Mouse (Mus musculus): ENCODE data around the gene Kcnc2.
"Not testable (repeated sequence)": the region's sequence is repeated elsewhere in the genome, so short reads cannot be mapped to it uniquely, and the experiment has no call there.

Kcnc2 gene

DNA sequence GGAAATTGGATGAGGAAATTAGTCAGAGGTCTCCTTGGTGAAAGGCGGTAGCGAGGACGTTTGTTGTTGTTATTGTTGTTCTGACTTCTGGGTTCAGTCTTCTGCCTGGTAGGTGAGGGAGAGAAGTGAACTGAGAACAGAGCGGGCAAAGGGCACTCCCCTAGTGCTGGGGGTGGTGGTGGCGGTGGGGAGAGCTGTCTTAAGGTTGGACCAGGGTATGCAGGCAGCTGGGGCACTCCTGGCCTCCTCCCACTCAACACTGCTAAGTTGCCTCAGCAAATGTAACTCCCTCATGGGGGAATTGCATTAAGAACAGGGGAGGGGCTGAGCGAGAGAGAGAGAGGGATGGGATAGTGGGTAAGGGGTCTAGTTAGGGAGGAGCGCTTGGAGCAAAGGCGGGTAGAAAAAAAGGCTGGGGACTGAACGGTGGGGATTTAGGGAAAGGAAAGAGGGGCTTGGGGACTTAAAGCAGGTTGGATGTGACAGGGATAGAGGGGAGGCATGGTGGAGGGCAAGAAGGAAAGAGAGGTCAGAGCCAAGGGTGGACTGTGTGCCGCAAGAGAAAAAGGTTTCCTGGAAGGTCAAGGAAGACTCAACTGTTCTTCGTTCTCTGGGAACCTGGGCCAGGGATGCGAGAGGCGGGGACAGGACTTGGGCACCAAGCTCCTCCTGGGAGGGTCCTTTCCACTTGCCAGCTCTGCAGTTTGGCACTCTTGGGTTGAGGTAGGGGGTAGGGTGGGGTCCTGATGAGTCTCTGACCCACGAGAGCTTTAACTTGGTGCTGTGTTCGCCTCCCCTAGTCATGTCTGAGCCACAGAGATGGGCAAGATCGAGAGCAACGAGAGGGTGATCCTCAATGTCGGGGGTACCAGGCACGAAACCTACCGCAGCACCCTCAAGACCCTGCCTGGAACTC lies at the start of gene Kcnc2:
Gene Kcnc2 (plus strand): TSS at position 235 of the 916 bp plus-strand sequence.
- in situ Hi-C loops (cut with MboI, MseI), result no loop called here

- in situ Hi-C loops (cut with MboI, MseI), result loop anchor here in 1 of 2 experiments (10.0 kb wide), 1 partner anchor 92 kb away; no protein-coding TSS in a partner anchor
Measured at GRCm38 (mm10) chr10:112227073-112227472, 43.8 kb upstream of the Kcnc2 start.

DNA sequence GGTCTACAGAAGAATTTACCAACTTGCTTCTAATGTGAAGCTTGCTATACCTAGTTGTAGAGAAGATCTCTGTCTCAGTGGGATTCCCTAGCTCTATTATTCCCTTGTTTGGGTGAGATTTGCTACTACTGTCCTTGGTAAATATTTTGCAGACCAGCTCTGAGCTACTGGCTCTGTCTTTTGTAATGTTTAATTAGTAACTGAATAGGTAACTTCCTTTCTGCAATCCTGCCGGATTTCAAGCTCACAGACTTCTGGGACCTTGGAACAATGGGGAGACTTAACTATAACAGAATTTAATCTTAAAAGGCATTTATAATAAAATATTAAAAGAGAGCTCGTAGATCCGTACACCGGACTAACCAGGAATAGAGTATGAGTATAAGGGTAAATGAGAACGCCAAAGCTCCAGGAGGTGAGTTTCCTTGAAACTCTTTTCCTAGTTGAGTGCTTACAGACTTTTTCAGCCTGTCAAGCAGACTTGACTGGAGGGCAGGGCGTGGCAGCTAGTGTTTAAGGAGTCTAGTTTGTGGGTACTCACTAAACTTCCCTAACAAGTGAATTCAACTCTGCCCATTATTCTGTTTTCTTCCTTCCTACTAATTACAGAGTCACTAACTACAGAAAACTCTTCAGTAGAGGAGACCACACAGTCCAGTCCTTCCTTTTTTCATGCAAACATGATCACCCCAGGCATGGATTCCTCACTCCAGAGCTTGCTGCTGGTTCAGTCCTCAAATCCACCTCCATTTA lies 41.7 kb upstream of the Kcnc2 start:
- in situ Hi-C loops (cut with MboI, MseI), result loop anchor here in 1 of 2 experiments (10.0 kb wide), 1 partner anchor 94 kb away; no protein-coding TSS in a partner anchor

GRCm38 (mm10) chr10:112232733-112233132 lies 38.2 kb upstream of the Kcnc2 start:
- in situ Hi-C loops (cut with MboI, MseI), result not testable (repeated sequence)

DNA sequence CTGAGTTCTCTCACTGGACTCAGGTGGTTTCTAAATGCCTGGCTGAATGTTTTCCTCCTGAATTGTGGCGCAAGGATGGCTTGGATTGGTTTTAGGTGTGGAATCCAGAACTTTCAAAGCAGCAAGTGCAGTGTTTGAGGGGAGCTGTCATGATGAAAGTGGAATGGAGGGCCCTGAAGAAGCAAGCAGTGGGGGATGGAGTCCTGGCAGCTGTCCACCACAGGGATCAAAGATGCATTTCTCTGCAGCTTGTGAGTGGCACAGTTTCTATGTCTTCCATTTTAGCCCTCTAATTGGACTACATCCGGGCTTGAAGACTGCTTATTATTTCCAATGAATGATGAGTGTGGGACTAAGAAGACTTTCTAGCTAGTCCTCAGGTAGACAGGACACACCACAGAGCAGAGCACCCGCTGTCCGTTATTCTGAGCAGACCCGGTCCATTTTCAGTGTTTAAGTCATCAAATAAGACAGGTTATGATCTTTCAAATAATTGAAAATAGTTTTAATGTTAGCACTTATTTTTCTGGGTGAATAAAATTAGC lies 35.5 kb upstream of the Kcnc2 start:
- in situ Hi-C loops (cut with MboI, MseI), result not testable (repeated sequence)

GRCm38 (mm10) chr10:112248273-112248672 lies 22.6 kb upstream of the Kcnc2 start:
- in situ Hi-C loops (cut with MboI, MseI), result no loop called here

GRCm38 (mm10) chr10:112263467-112263866 lies 7.5 kb upstream of the Kcnc2 start:
- in situ Hi-C loops (cut with MboI, MseI), result no loop called here

DNA sequence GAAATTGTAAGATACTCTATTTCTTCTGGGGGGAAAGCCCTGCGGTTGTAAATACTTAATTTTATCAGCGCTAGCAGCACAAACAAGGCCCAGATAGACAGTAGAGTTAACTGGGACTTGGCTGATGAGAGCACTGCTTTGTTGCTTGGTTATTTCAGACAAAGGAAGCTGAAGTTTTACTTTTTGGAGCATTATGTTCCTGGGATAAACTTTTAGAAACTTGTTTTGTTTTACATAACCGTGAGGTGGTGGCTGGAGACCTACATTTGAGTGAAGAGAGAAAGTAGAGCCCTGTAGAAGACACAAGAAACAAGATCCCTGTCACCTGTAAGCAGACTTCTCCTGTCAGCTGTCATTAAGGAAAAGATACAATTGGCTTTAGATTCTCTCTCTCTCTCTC lies 1.4 kb upstream of the Kcnc2 start:
- in situ Hi-C loops (cut with MboI, MseI), result no loop called here

- in situ Hi-C loops (cut with MboI, MseI), result no loop called here
Measured at GRCm38 (mm10) chr10:112269939-112270781, 761 bp upstream of the Kcnc2 start.

GRCm38 (mm10) chr10:112271803-112272165 lies 863 bp downstream of the Kcnc2 start:
- in situ Hi-C loops (cut with MboI, MseI), result no loop called here

DNA sequence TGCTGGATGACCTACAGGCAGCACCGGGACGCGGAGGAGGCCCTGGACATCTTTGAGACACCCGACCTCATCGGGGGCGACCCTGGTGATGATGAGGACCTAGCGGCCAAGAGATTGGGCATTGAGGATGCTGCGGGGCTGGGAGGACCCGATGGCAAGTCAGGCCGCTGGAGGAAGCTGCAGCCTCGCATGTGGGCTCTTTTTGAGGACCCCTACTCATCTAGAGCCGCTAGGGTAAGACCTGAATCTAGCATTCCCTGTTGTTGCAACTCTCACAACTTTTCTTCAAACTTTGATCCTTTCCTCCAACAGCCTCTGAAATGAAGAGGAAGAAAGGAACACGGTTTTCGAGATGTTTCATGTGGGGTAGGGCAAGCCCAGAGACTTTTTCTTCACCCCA lies 1.2 kb downstream of the Kcnc2 start:
- in situ Hi-C loops (cut with MboI, MseI), result no loop called here

DNA sequence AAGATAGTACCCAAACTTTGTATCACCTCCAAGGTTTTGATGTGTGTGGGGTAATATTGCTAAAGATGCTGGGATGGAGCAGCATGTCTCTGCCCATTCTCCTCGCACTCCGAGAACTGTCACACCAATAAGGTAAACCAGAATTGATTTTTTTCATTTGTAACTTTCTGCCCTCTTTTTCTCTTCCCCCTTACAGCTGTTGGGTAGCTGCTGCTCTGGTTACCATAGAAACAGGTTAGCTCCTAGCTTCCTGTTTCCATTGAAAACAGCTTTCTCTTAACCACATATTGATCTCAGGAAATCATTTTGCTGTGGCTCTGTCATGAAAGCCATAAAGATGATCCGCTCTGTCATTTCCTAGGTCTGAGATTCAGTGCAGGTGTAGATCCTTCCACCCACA lies 7.1 kb downstream of the Kcnc2 start:
- in situ Hi-C loops (cut with MboI, MseI), result no loop called here

- in situ Hi-C loops (cut with MboI, MseI), result no loop called here
Measured at GRCm38 (mm10) chr10:112315136-112315535, 44.2 kb downstream of the Kcnc2 start.

DNA sequence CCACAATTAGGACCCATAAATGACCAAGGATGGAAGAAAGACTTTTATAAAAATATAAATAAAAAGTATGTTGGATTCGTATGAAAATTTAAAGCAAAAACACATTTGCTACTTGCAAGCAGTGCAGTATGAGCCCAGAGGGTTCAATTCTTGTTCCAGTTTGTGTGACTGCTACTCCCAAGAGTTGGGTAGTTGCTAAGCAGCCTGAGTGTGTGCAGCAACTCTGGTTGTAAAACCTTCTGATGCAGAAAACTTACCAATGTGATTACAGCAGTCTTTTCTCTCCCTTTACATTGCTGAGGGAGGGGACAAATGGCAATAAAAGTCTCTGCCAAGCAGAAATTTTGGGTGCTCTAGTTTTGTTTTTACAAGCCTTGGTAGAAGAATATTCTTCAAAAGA lies 46.9 kb downstream of the Kcnc2 start:
- in situ Hi-C loops (cut with MboI, MseI), result no loop called here

GRCm38 (mm10) chr10:112357669-112358362 lies 86.9 kb downstream of the Kcnc2 start:
- in situ Hi-C loops (cut with MboI, MseI), result no loop called here

GRCm38 (mm10) chr10:112358363-112358704 lies 87.4 kb downstream of the Kcnc2 start:
- in situ Hi-C loops (cut with MboI, MseI), result no loop called here

DNA sequence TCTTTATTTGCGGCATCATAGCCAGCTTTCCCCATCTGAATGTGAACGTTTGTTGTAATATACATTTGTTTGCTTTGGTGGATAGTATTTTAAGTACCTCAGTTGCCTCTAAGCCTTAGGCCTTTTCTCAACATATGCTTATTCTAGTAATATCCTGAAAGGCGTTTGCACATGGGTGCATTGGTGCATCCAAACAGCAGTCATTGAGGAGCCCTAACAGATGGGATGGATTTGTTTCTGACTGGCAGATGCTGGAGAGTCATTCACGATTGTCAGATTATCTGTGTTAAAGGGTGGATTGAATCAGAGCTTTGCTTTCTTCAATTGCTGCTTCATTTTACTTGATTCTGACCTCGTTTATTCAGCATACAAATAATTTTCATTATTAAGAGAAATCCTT lies 89.8 kb downstream of the Kcnc2 start:
- in situ Hi-C loops (cut with MboI, MseI), result no loop called here

GRCm38 (mm10) chr10:112368369-112368768 lies 97.4 kb downstream of the Kcnc2 start:
- in situ Hi-C loops (cut with MboI, MseI), result no loop called here

- in situ Hi-C loops (cut with MboI, MseI), result no loop called here
Measured at GRCm38 (mm10) chr10:112377163-112377562, 106.2 kb downstream of the Kcnc2 start.

DNA sequence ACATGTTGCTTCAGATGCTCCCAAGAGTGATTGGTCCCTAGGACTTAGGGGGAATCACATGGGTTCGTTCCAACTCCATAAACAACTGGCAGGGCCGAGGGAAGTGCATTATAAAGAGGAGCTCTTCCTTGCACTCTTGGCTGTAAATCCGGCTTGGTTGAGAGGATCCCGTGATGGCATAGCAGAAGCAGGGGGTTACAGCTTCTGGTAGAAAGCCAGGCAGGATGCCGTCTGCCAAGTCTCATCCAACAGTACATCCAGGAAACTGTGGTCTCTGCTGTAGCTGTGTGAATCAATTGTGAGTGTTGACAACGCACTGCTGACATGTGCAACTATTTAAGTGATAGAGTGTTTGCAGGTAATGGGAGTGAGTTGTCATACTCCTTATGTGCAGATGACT lies 107.5 kb downstream of the Kcnc2 start:
- in situ Hi-C loops (cut with MboI, MseI), result no loop called here

DNA sequence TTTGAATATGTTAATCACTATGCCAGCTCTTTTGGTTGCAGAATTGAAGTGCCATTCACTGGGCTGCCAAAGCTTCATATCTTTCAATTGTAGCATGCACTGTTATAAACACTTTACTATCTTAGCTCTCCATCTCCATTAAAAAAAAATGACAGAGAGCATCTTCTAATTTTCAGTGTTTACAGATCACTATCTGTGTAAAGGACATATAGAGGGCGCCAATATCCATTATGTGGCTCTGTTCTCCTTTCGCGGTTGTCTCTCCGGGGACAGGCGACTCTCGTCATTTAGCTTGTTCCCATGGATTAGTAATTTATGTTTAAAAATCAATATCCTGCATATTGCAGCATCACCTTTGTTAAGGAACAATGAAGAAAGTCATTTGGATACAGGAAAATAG lies 109.7 kb downstream of the Kcnc2 start:
- in situ Hi-C loops (cut with MboI, MseI), result no loop called here
